Mouse (Mus musculus) cerebellum, adult 9-11 months (tissue): ENCODE results near the gene Wdr34.
A peak's percentile ranks its signal among the peaks of the same experiment; 100 is the strongest.

Source experiments
- DNase-seq: peaks from one replicate; pipeline ENCODE4 v3.0.0; 2022

Gene Wdr34

GRCm38 (mm10) chr2:30026997-30027396 is 21.7 kb downstream of the Wdr34 start:
- DNase-seq = no peak

GRCm38 (mm10) chr2:30025454-30025853 is 23.2 kb downstream of the Wdr34 start:
- DNase-seq = no peak

- no peak for DNase-seq
These were observed 34.2 kb downstream of the Wdr34 start for GRCm38 (mm10) chr2:30014326-30014966.

GRCm38 (mm10) chr2:30010840-30011281 is 37.8 kb downstream of the Wdr34 start:
- peak; percentile 89 for DNase-seq

GRCm38 (mm10) chr2:30009101-30009500 is 39.6 kb downstream of the Wdr34 start:
- DNase-seq = no peak

- DNase-seq = no peak
These were observed 56.7 kb downstream of the Wdr34 start for GRCm38 (mm10) chr2:29991962-29992361.
